Comparison of ENCODE assay signal across 9 mouse cellular contexts in the genomic region with DNA sequence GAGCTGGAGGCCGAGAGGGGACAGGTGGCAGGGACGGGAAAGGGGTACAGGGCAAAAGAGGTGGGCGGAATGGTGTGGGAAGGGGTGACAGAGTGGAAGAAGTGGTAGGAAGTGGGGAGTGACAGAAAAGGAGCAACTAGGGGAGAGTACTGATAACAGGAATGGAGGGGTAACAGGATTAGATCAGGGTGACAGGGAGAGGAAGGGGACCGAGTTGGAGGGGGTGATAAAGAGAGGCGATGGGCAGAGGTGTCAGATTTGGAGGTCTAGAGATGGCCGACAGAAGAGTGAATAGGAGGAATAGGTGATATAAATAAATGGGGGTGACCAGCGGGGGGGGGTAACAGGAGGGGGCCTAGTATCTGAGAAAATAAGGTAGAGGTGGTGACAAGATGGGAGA. TPM values are rescaled to one million over a fixed set of nuclear protein-coding genes. Genes with fewer than 3 reads are reported as not detected.
DNase-seq lines count a peak whose midpoint lies in the region; ATAC-seq and TF ChIP-seq lines count a peak whose summit lies in the region.
"Had no signal": no experiment of that assay in that cellular context is flagged by ENCODE, and none has a peak within 500 bp of the region (broad histone marks: within the 10 kb centered on the region; RNA-seq: fewer than 3 reads in every experiment).

No protein-coding gene starts in this region.

- H3K36me3 ChIP-seq in heart, embryonic 10.5 days: peaks cover 30% of the 10 kb centered on the region
- H3K36me3 ChIP-seq in thymus, adult 2 months (ENCODE audit: control insufficient read depth, insufficient read depth, low read length): no peaks in the 10 kb centered on the region
- H3K36me3 ChIP-seq in liver, embryonic 12.5 days: peaks cover 28% of the 10 kb centered on the region

- peak overlapping the region; percentile 93 for H3K9ac ChIP-seq in liver, embryonic 12.5 days

- intact Hi-C loops in heart, postnatal 36 days (cut with DNase I): no loop called here

- H3K27me3 ChIP-seq in heart, embryonic 10.5 days (ENCODE audit: insufficient read depth, poor library complexity, severe bottlenecking): no peaks in the 10 kb centered on the region
- H3K27me3 ChIP-seq in thymus, adult 2 months (ENCODE audit: control insufficient read depth, insufficient read depth, low read length): no peaks in the 10 kb centered on the region
- H3K27me3 ChIP-seq in liver, embryonic 12.5 days (replicated peaks): no peaks in the 10 kb centered on the region

- peak overlapping the region; percentile 89 for H3K4me2 ChIP-seq in liver, embryonic 12.5 days

- peak overlapping the region; percentile 99 for H3K27ac ChIP-seq in heart, embryonic 10.5 days
- H3K27ac ChIP-seq in thymus, adult 2 months (ENCODE audit: control insufficient read depth, insufficient read depth, low read length): peak overlapping the region; percentile 84
- peak overlapping the region; percentile 89 for H3K27ac ChIP-seq in liver, embryonic 12.5 days

- no peak for TF ChIP-seq CTCF in thymus, adult 2 months (IDR thresholded peaks at IDR 0.05; ENCODE audit: borderline replicate concordance, control insufficient read depth, extremely low read depth, insufficient read depth, low read length, poor library complexity)

- H3K9me3 ChIP-seq in heart, embryonic 10.5 days: no peaks in the 10 kb centered on the region
- no peaks in the 10 kb centered on the region for H3K9me3 ChIP-seq in liver, embryonic 12.5 days (replicated peaks)

- H3K4me1 ChIP-seq in heart, embryonic 10.5 days: peaks cover 58% of the 10 kb centered on the region
- peaks cover 32% of the 10 kb centered on the region for H3K4me1 ChIP-seq in thymus, adult 2 months (replicated peaks; ENCODE audit: control insufficient read depth, insufficient read depth, low read length)
- peaks cover 80% of the 10 kb centered on the region for H3K4me1 ChIP-seq in liver, embryonic 12.5 days

- TF ChIP-seq POLR2A in thymus, adult 2 months (IDR thresholded peaks at IDR 0.05; ENCODE audit: control insufficient read depth, extremely low read depth, insufficient read depth, low read length, poor library complexity): no peak

- no peak for DNase-seq in heart, embryonic 10.5 days (ENCODE audit: low spot score)
- DNase-seq in heart, postnatal 36 days: no peak
- no peak for DNase-seq in thymus, adult 2 months
- DNase-seq in thymus, postnatal 10 days (ENCODE audit: low spot score in 2 of 2): no peak
- no peak for DNase-seq in cerebellum, postnatal 36 days
- no peak for DNase-seq in kidney, postnatal 14 days

- ATAC-seq in liver, embryonic 12.5 days: no peak
- ATAC-seq in activated CD4-positive, CD25-positive, alpha-beta regulatory T cell, adult 4 months: no peak

- H3K4me3 ChIP-seq in heart, embryonic 10.5 days: peak overlapping the region; percentile 87
- peak overlapping the region; percentile 77 for H3K4me3 ChIP-seq in thymus, adult 2 months (ENCODE audit: control insufficient read depth, insufficient read depth, low read length)
- H3K4me3 ChIP-seq in liver, embryonic 12.5 days: peak overlapping the region; percentile 81

- 2% methylated on average over 7 of the region's 7 CpGs for WGBS in heart, embryonic 10.5 days
- WGBS in thymus, adult 2 months: 1% methylated on average over 7 of the region's 7 CpGs
- WGBS in liver, embryonic 12.5 days (ENCODE audit: insufficient replicate concordance): 1% methylated on average over 7 of the region's 7 CpGs

RNA-seq across cellular contexts. Expression of a gene that starts 1.1 kb away (rescaled TPM):
- polyA plus RNA-seq in heart, embryonic 10.5 days (2016; fragmentation: Nextera tagmentation; extraction: Ambion mirVana): 17.0 and 28.7 TPM in 2 replicates
- 10 to 100 TPM; 63.7 to 68.7 TPM for total RNA-seq in heart, postnatal 36 days (2021)
- 270 and 297 TPM in 2 replicates for polyA plus RNA-seq in thymus, adult 2 months (2012; rRNA removed)
- 17.0 TPM in 2 replicates for polyA plus RNA-seq in liver, embryonic 12.5 days (2016; fragmentation: Nextera tagmentation; extraction: Ambion mirVana)
- 10 to 100 TPM; 23.2 to 26.0 TPM for polyA plus RNA-seq in activated CD4-positive, CD25-positive, alpha-beta regulatory T cell, adult 4 months (2017; shearing (Covaris generic))

RNA-seq across cellular contexts. Expression of a gene that starts 18.0 kb away (rescaled TPM):
- 9.2 and 17.9 TPM in 2 replicates for polyA plus RNA-seq in heart, embryonic 10.5 days (2016; fragmentation: Nextera tagmentation; extraction: Ambion mirVana)
- 10 to 100 TPM; 22.3 to 26.2 TPM for total RNA-seq in heart, postnatal 36 days (2021)
- polyA plus RNA-seq in thymus, adult 2 months (2012; rRNA removed): 59.4 and 60.4 TPM in 2 replicates
- polyA plus RNA-seq in liver, embryonic 12.5 days (2016; fragmentation: Nextera tagmentation; extraction: Ambion mirVana): 6.5 and 7.5 TPM in 2 replicates
- polyA plus RNA-seq in activated CD4-positive, CD25-positive, alpha-beta regulatory T cell, adult 4 months (2017; shearing (Covaris generic)): under 1 TPM; 0.28 to 0.38 TPM

RNA-seq across cellular contexts. Expression of a gene that starts 29.2 kb away (rescaled TPM):
- polyA plus RNA-seq in heart, embryonic 10.5 days (2016; fragmentation: Nextera tagmentation; extraction: Ambion mirVana): 147 and 189 TPM in 2 replicates
- total RNA-seq in heart, postnatal 36 days (2021): 1 to 10 TPM; 3.7 to 5.1 TPM
- 138 and 140 TPM in 2 replicates for polyA plus RNA-seq in thymus, adult 2 months (2012; rRNA removed)
- polyA plus RNA-seq in liver, embryonic 12.5 days (2016; fragmentation: Nextera tagmentation; extraction: Ambion mirVana): 44.1 and 51.0 TPM in 2 replicates
- 10 to 100 TPM; 16.8 to 30.7 TPM for polyA plus RNA-seq in activated CD4-positive, CD25-positive, alpha-beta regulatory T cell, adult 4 months (2017; shearing (Covaris generic))

RNA-seq across cellular contexts. Expression of a gene that starts 30.9 kb away (rescaled TPM):
- 8.2 and 11.9 TPM in 2 replicates for polyA plus RNA-seq in heart, embryonic 10.5 days (2016; fragmentation: Nextera tagmentation; extraction: Ambion mirVana)
- 10 to 100 TPM; 67.5 to 69.2 TPM for total RNA-seq in heart, postnatal 36 days (2021)
- 332 and 343 TPM in 2 replicates for polyA plus RNA-seq in thymus, adult 2 months (2012; rRNA removed)
- 13.0 and 14.4 TPM in 2 replicates for polyA plus RNA-seq in liver, embryonic 12.5 days (2016; fragmentation: Nextera tagmentation; extraction: Ambion mirVana)
- 1 to 10 TPM; 8.9 to 9.8 TPM for polyA plus RNA-seq in activated CD4-positive, CD25-positive, alpha-beta regulatory T cell, adult 4 months (2017; shearing (Covaris generic))

RNA-seq across cellular contexts. Expression of a gene that starts 32.6 kb away (rescaled TPM):
- 0.26 and 0.65 TPM in 2 replicates for polyA plus RNA-seq in heart, embryonic 10.5 days (2016; fragmentation: Nextera tagmentation; extraction: Ambion mirVana)
- total RNA-seq in heart, postnatal 36 days (2021): not detected
- 0.08 TPM in 1 of 2 replicates, not detected in the other for polyA plus RNA-seq in thymus, adult 2 months (2012; rRNA removed)
- polyA plus RNA-seq in liver, embryonic 12.5 days (2016; fragmentation: Nextera tagmentation; extraction: Ambion mirVana): 0.10 and 0.14 TPM in 2 replicates
- not detected for polyA plus RNA-seq in activated CD4-positive, CD25-positive, alpha-beta regulatory T cell, adult 4 months (2017; shearing (Covaris generic))
- total RNA-seq: common myeloid progenitor, adult 5-6 weeks had no signal
